11 mouse cellular contexts compared by ENCODE assay signal in the genomic region with DNA sequence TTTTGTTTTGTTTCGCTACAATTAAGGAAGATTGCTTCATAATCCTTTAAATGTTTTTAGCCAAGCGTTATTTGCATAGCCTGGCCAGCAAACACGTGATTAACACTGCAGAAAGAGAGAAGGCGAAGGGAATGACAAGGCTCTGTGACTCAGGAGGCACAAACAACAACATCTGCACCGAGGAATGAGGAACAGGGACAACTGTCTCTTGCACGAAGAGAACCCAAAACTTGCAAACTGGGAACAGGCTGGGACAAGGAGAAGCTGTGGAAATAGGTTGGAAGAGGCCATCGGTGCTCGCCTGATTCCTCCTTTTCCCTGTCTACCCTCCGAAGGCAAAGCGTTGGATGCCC. TPM values are rescaled to one million over a fixed set of nuclear protein-coding genes. Genes with fewer than 3 reads are reported as not detected.
DNase-seq lines count a peak whose midpoint lies in the region; ATAC-seq lines count a peak whose summit lies in the region.
"Had no signal": no experiment of that assay in that cellular context is flagged by ENCODE, and none has a peak within 500 bp of the region (broad histone marks: within the 10 kb centered on the region; RNA-seq: fewer than 3 reads in every experiment).

No protein-coding gene starts in this region.

- no peak overlapping the region for H3K4me3 ChIP-seq in kidney, embryonic 14.5 days (ENCODE audit: low read length)
- peak overlapping the region; percentile 12; the same call in 1 of the 2 replicates for H3K4me3 ChIP-seq in embryonic facial prominence, embryonic 15.5 days (replicated peaks)
- no peak overlapping the region for H3K4me3 ChIP-seq in limb, embryonic 12.5 days (replicated peaks)
- H3K4me3 ChIP-seq: liver, embryonic 15.5 days had no signal

- peaks cover 8% of the 10 kb centered on the region for H3K36me3 ChIP-seq in kidney, embryonic 14.5 days (ENCODE audit: control insufficient read depth, insufficient read depth, low read length)
- H3K36me3 ChIP-seq in embryonic facial prominence, embryonic 15.5 days, result no peaks in the 10 kb centered on the region
- H3K36me3 ChIP-seq in limb, embryonic 12.5 days, result peaks cover 57% of the 10 kb centered on the region
- H3K36me3 ChIP-seq: liver, embryonic 15.5 days had no signal

- no peak overlapping the region for H3K9ac ChIP-seq in kidney, embryonic 14.5 days (ENCODE audit: low read depth, low read length)
- H3K9ac ChIP-seq in embryonic facial prominence, embryonic 15.5 days, result no peak overlapping the region
- H3K9ac ChIP-seq in limb, embryonic 12.5 days (replicated peaks), result no peak overlapping the region
- H3K9ac ChIP-seq: liver, embryonic 15.5 days had no signal

- H3K9me3 ChIP-seq in kidney, embryonic 14.5 days (ENCODE audit: control insufficient read depth, low read length), result no peaks in the 10 kb centered on the region
- no peaks in the 10 kb centered on the region for H3K9me3 ChIP-seq in embryonic facial prominence, embryonic 15.5 days (replicated peaks)
- H3K9me3 ChIP-seq in limb, embryonic 12.5 days, result no peaks in the 10 kb centered on the region
- H3K9me3 ChIP-seq: liver, embryonic 15.5 days had no signal

- DNase-seq in adrenal gland, postnatal 14 days, result peak; percentile 21
- no peak for DNase-seq in adrenal gland, adult 18-20 months (ENCODE audit: low spot score in 2 of 2)
- no peak for DNase-seq in kidney, postnatal 14 days
- no peak for DNase-seq in thymus, postnatal 10 days (ENCODE audit: low spot score in 2 of 2)
- DNase-seq: layer of hippocampus, postnatal 36 days had no signal

- no peaks in the 10 kb centered on the region for H3K27me3 ChIP-seq in kidney, embryonic 14.5 days (ENCODE audit: control insufficient read depth, insufficient read depth, low read length)
- H3K27me3 ChIP-seq in embryonic facial prominence, embryonic 15.5 days, result no peaks in the 10 kb centered on the region
- no peaks in the 10 kb centered on the region for H3K27me3 ChIP-seq in limb, embryonic 12.5 days
- H3K27me3 ChIP-seq: liver, embryonic 15.5 days had no signal

- no peak for ATAC-seq in kidney, embryonic 14.5 days (ENCODE audit: low FRiP score, low TSS enrichment)
- no peak for ATAC-seq in embryonic facial prominence, embryonic 15.5 days (ENCODE audit: insufficient number of reproducible peaks, low FRiP score, low TSS enrichment, low read depth)
- no peak for ATAC-seq in limb, embryonic 12.5 days (ENCODE audit: insufficient number of reproducible peaks, insufficient read depth, low FRiP score, low TSS enrichment, low read depth)
- no peak for ATAC-seq in CD4-positive, CD25-positive, alpha-beta regulatory T cell, adult 4 months
- ATAC-seq: inflammation-experienced regulatory T-cells, adult 6 months had no signal

- H3K4me2 ChIP-seq in kidney, embryonic 14.5 days (replicated peaks; ENCODE audit: low read depth, low read length), result no peak overlapping the region
- H3K4me2 ChIP-seq in embryonic facial prominence, embryonic 15.5 days (replicated peaks), result peak overlapping the region; percentile 43
- no peak overlapping the region for H3K4me2 ChIP-seq in limb, embryonic 12.5 days
- H3K4me2 ChIP-seq: liver, embryonic 15.5 days had no signal

- WGBS in kidney, embryonic 14.5 days, result 73% methylated on average over 10 of the region's 10 CpGs
- 52% methylated on average over 10 of the region's 10 CpGs for WGBS in embryonic facial prominence, embryonic 15.5 days
- WGBS in limb, embryonic 12.5 days, result 74% methylated on average over 10 of the region's 10 CpGs

- peak overlapping the region; percentile 55; the same call in 1 of the 2 replicates for H3K27ac ChIP-seq in kidney, embryonic 14.5 days (ENCODE audit: low read depth, low read length)
- peak overlapping the region; percentile 71 for H3K27ac ChIP-seq in embryonic facial prominence, embryonic 15.5 days (replicated peaks)
- H3K27ac ChIP-seq in limb, embryonic 12.5 days, result peak overlapping the region; percentile 62
- H3K27ac ChIP-seq: liver, embryonic 15.5 days had no signal

- H3K4me1 ChIP-seq in kidney, embryonic 14.5 days (ENCODE audit: control insufficient read depth, insufficient read depth, low read length), result peaks cover 78% of the 10 kb centered on the region
- H3K4me1 ChIP-seq in embryonic facial prominence, embryonic 15.5 days, result peaks cover 57% of the 10 kb centered on the region
- peaks cover 88% of the 10 kb centered on the region for H3K4me1 ChIP-seq in limb, embryonic 12.5 days (replicated peaks)

RNA-seq across cellular contexts. Expression of gene Hmga2, which starts 47.1 kb away (rescaled TPM):
- 6.5 and 6.9 TPM in 2 replicates for total RNA-seq in adrenal gland, postnatal 14 days (2021)
- 1 to 10 TPM; 2.0 to 4.0 TPM for total RNA-seq in adrenal gland, adult 18-20 months (2021)
- 54.3 and 80.2 TPM in 2 replicates for polyA plus RNA-seq in kidney, embryonic 14.5 days (2014; fragmentation: Nextera tagmentation; extraction: Ambion mirVana)
- polyA plus RNA-seq in embryonic facial prominence, embryonic 15.5 days (2015; fragmentation: Nextera tagmentation; extraction: Ambion mirVana), result 11.1 and 11.5 TPM in 2 replicates
- polyA plus RNA-seq in limb, embryonic 12.5 days (2016; fragmentation: Nextera tagmentation; extraction: Ambion mirVana), result 128 and 132 TPM in 2 replicates
- under 1 TPM in 1 of 2 experiments, not detected in 1; 0.36 TPM for polyA plus RNA-seq in CD4-positive, CD25-positive, alpha-beta regulatory T cell, adult 4 months (2017; shearing (Covaris generic))
